Mouse (Mus musculus) heart, embryonic 12.5 days (tissue): ENCODE results near the gene Il21r. TPM values are rescaled to one million over a fixed set of nuclear protein-coding genes. Genes with fewer than 3 reads are reported as not detected.

Source experiments
- ATAC-seq: fragments of 200-750 bp; cut with Nextera tagmentation; 2 replicates; pipeline ENCODE4 v1.8.0; 2017; ENCODE audit warnings: moderate TSS enrichment, moderate library complexity; ENCODE audit not compliant: insufficient number of reproducible peaks, low FRiP score
- H3K27ac ChIP-seq: fragments of 300-500 bp; sonication (generic); 2 replicates; pipeline ENCODE4 v1.5.1; 2016; ENCODE audit warnings: mild to moderate bottlenecking, moderate library complexity; ENCODE audit not compliant: poor library complexity, severe bottlenecking
- H3K27me3 ChIP-seq: fragments of 300-500 bp; sonication (generic); replicated peaks from 2 replicates; pipeline ENCODE4 v1.6.1; 2016; ENCODE audit warnings: mild to moderate bottlenecking, moderate library complexity
- H3K36me3 ChIP-seq: fragments of 300-500 bp; sonication (generic); 2 replicates; pipeline ENCODE4 v1.6.1; 2016; ENCODE audit warnings: mild to moderate bottlenecking, moderate library complexity
- H3K4me1 ChIP-seq: fragments of 300-500 bp; sonication (generic); replicated peaks from 2 replicates; pipeline ENCODE4 v1.6.1; 2016; ENCODE audit warnings: mild to moderate bottlenecking
- H3K4me2 ChIP-seq: fragments of 300-500 bp; sonication (generic); 2 replicates; pipeline ENCODE4 v1.6.1; 2016; ENCODE audit warnings: mild to moderate bottlenecking, moderate library complexity
- H3K4me3 ChIP-seq: fragments of 300-500 bp; sonication (generic); 2 replicates; pipeline ENCODE4 v1.5.1; 2016; ENCODE audit warnings: mild to moderate bottlenecking
- H3K9ac ChIP-seq: fragments of 300-500 bp; sonication (generic); 2 replicates; pipeline ENCODE4 v1.6.1; 2016; ENCODE audit warnings: mild to moderate bottlenecking, moderate library complexity
- H3K9me3 ChIP-seq: fragments of 300-500 bp; sonication (generic); replicated peaks from 2 replicates; pipeline ENCODE4 v1.6.1; 2016; ENCODE audit warnings: mild to moderate bottlenecking, moderate library complexity
- WGBS: fragments of 180-500 bp; shearing (Covaris S2); methylation state at CpG from one replicate; pipeline ENCODE4 v1.1.7; 2016; 5-methylcytosine and 5-hydroxymethylcytosine counted together
- polyA plus RNA-seq: library from polyadenylated mRNA; unstranded; fragments of >200 nt; fragmentation: Nextera tagmentation; extraction: Ambion mirVana; gene quantifications from 2 replicates; pipeline ENCODE4 v1.2.1, GENCODE M21; 2016

Il21r gene
- polyA plus RNA-seq, 1 experiment from 2014 or later: 0.18 TPM

DNA sequence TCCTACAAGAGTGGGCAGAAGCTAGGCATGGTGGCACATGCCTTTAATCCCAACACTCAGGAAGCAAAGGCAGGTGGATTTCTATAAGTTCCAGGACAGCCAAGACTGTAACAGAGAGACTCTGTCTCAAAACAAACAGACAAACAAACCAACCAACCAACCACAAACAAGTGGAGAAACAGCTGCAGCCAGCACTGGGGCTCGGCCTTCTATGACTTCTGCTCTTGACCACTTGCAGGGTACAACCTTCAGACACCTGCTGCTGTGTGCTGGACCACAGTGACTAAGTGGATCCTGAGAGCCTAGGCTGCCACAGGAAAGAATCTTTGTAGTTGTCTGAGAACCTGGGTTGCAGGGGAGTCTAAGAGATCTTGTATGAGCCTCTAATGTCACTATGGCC lies 45.8 kb downstream of the Il21r start:
- WGBS: 63% methylated on average over 1 of the region's 1 CpGs
- no peak overlapping the region for H3K4me2 ChIP-seq
- H3K4me1 ChIP-seq: no peaks in the 10 kb centered on the region
- H3K27me3 ChIP-seq: no peaks in the 10 kb centered on the region
- no peak overlapping the region for H3K9ac ChIP-seq
- H3K27ac ChIP-seq: no peak overlapping the region
- H3K36me3 ChIP-seq: peaks cover 100% of the 10 kb centered on the region
- no peaks in the 10 kb centered on the region for H3K9me3 ChIP-seq
- no peak overlapping the region for H3K4me3 ChIP-seq
- no peak for ATAC-seq

DNA sequence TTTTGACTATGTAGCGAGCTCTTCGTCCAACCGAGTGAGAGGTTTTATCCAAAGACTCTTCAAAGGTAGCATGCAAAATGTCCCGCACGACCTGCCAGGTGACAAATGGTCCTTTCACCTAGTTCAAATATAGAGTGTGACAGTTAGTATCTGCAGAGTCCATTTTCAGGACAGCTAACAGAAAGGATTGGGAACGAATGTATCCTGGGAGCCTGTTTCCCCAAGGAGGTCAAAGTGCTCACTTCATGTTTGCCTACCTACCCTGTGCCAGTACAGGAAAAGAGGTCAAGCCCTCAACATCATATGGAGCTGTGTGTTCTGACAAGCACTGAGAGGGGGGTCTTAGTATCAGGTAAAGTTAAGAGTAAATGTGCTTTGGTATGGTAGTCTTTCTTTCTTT lies 54.3 kb downstream of the Il21r start:
- Histone ChIP-seq H3K9me3 (no peaks in the 10 kb centered on the region), H3K4me2 (no peak overlapping the region), H3K36me3 (peaks cover 100% of the 10 kb centered on the region), H3K4me1 (no peaks in the 10 kb centered on the region), H3K27me3 (no peaks in the 10 kb centered on the region), H3K9ac (no peak overlapping the region), H3K4me3 (no peak overlapping the region), H3K27ac (no peak overlapping the region)
- no peak for ATAC-seq
- WGBS: 93% methylated on average over 6 of the region's 6 CpGs

DNA sequence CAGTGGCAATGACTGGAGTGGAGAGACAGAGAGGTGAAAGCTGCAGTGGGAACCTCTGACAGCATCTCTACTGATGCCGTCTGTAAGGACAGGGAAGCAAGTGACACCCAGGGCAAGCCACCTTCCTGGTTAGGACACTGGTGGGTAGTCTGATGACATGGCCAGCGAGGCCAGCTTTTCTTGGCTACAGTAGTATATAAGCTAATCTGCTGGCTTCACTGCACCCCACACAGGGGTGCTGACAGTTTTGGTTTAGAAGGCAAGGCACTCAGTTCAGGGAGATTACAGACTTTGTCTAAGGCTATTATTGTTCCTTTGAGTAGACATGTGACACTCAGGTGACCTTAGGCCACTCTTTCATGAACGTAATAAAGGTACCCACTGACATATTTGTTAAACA lies 60.4 kb downstream of the Il21r start:
- H3K9ac ChIP-seq: no peak overlapping the region
- no peaks in the 10 kb centered on the region for H3K27me3 ChIP-seq
- H3K4me2 ChIP-seq: no peak overlapping the region
- H3K4me1 ChIP-seq: no peaks in the 10 kb centered on the region
- H3K4me3 ChIP-seq: no peak overlapping the region
- 55% methylated on average over 3 of the region's 3 CpGs for WGBS
- no peaks in the 10 kb centered on the region for H3K9me3 ChIP-seq
- no peak overlapping the region for H3K27ac ChIP-seq
- H3K36me3 ChIP-seq: peaks cover 93% of the 10 kb centered on the region
- no peak for ATAC-seq

DNA sequence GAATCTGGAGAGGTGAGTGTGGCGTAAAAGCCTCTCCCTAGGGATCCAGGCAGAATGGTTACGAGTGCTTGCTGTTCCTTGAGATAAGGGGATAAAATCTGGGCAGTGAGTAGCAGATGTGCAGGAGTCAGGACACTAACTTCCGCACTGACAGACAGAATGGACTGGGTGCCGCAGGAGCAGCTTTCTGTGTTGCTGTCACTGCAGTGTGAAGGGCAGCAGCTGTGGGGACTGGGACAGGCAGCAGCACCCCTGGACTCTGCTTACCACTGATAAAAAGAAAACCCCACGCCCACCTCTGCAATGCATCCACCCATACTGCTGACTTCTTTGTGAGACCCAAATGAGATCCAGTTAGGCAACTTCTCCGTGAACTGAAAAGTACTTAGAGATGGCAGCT lies 67.6 kb downstream of the Il21r start:
- Histone ChIP-seq H3K4me1 (no peaks in the 10 kb centered on the region), H3K9me3 (no peaks in the 10 kb centered on the region), H3K9ac (no peak overlapping the region), H3K27me3 (no peaks in the 10 kb centered on the region), H3K4me2 (no peak overlapping the region), H3K4me3 (no peak overlapping the region), H3K36me3 (peaks cover 98% of the 10 kb centered on the region), H3K27ac (no peak overlapping the region)
- no peak for ATAC-seq
- WGBS: 64% methylated on average over 6 of the region's 6 CpGs

DNA sequence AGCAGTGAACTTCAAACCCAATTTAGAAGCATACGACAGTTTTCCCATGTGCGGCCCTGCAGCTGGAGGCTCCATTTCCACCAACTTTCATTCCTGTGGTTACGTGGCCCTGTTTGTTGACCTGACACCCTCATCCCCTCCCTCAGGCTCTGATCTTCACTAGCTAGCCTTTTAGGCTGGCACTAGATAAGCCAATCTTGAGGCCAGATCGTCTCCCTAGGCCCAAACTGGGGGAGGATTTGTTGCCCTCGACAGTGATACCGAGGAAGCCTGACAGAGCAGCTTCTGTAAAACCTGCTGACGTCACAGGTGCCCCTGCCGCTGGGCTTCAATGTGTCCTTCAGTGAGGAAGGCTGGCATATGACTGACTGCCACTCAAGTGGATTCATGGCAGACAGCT lies 68.2 kb downstream of the Il21r start:
- H3K4me1 ChIP-seq: no peaks in the 10 kb centered on the region
- ATAC-seq: no peak
- 81% methylated on average over 8 of the region's 8 CpGs for WGBS
- no peak overlapping the region for H3K4me3 ChIP-seq
- no peak overlapping the region for H3K27ac ChIP-seq
- no peak overlapping the region for H3K4me2 ChIP-seq
- no peak overlapping the region for H3K9ac ChIP-seq
- H3K36me3 ChIP-seq: peaks cover 98% of the 10 kb centered on the region
- H3K9me3 ChIP-seq: no peaks in the 10 kb centered on the region
- H3K27me3 ChIP-seq: no peaks in the 10 kb centered on the region

DNA sequence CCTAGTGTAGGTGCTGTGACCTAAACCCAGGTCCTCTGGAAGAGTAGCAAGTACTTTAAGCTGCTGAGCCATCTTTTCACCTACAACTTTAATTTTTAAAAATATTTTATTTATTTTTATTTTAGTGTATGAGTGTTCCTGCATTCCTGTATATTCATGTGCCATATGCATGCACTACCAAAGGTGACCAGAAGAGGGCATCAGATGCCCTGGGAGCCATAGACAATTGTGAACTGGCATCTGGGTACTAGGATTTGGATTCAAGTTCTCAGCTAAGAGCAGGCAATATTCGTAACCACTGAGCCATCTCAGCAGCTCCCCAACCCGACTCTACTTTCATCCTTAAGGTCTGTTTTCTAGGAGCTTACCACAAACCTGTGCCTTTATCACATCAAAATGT lies 71.7 kb downstream of the Il21r start:
- Histone ChIP-seq H3K36me3 (peaks cover 100% of the 10 kb centered on the region), H3K4me3 (no peak overlapping the region), H3K9ac (no peak overlapping the region), H3K9me3 (no peaks in the 10 kb centered on the region), H3K27ac (no peak overlapping the region), H3K4me1 (no peaks in the 10 kb centered on the region), H3K4me2 (no peak overlapping the region), H3K27me3 (no peaks in the 10 kb centered on the region)
- WGBS: 81% methylated on average over 2 of the region's 2 CpGs
- no peak for ATAC-seq

DNA sequence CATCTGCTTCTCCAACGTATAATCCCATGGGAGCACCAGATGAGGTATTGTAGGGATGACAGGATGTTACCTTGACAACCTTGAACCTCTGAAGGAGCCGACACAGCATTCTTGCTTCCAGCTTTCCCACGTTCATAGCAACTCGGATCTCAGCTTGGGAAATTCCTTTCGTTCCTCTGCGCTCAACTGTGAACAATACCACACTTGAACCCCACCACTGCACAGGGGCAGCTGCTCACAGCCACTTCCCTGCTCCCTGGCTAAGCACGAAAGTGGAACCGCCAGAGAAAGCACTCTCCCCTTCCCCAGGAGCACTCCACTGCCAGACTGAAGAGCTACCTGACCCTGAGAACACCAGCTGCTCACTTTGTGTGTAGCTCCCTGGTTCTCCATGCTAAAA lies 75.5 kb downstream of the Il21r start:
- no peak overlapping the region for H3K27ac ChIP-seq
- H3K27me3 ChIP-seq: no peaks in the 10 kb centered on the region
- H3K36me3 ChIP-seq: peaks cover 89% of the 10 kb centered on the region
- no peaks in the 10 kb centered on the region for H3K4me1 ChIP-seq
- no peaks in the 10 kb centered on the region for H3K9me3 ChIP-seq
- H3K9ac ChIP-seq: no peak overlapping the region
- no peak overlapping the region for H3K4me3 ChIP-seq
- no peak overlapping the region for H3K4me2 ChIP-seq
- 83% methylated on average over 8 of the region's 8 CpGs for WGBS
- no peak for ATAC-seq

DNA sequence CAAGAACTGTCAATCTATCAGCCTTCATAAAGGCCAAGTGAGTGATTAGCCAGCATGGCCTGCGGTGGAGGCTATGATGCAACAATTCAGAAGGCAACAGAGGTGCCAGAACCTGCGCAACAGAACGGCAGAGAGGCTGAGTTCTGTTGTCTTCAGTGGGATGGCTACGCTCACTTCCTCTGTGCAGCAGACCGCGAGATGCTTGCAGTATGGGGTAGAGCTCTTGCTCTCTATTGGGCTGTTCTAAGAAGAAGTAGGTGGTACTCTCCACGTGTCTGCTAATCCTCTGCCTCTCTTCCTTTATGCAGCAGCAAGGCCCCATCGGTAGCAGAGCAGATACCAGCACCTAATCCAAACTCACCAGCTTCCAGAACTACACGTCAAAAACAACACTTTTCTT lies 76.7 kb downstream of the Il21r start:
- Histone ChIP-seq H3K9me3 (no peaks in the 10 kb centered on the region), H3K4me3 (no peak overlapping the region), H3K4me2 (no peak overlapping the region), H3K4me1 (0 out of 2 replicates have a peak, but pooled peaks cover 1% of the 10 kb centered on the region), H3K27ac (no peak overlapping the region), H3K27me3 (no peaks in the 10 kb centered on the region), H3K9ac (no peak overlapping the region), H3K36me3 (peaks cover 84% of the 10 kb centered on the region)
- 88% methylated on average over 9 of the region's 9 CpGs for WGBS
- ATAC-seq: no peak

Other genes with a start within 250 kb of the Il21r start
- 5.9 and 7.0 TPM in 2 replicates for gene Kdm8, start 158.8 kb upstream of the Il21r start, polyA plus RNA-seq
- gene Nsmce1, start 111.8 kb upstream of the Il21r start, polyA plus RNA-seq: 97.1 and 98.8 TPM in 2 replicates
- 3.5 and 3.8 TPM in 2 replicates for gene Il4ra, start 51.3 kb upstream of the Il21r start, polyA plus RNA-seq
- 43.7 TPM in 2 replicates for gene Gtf3c1, start 104.4 kb downstream of the Il21r start, polyA plus RNA-seq
- gene D430042O09Rik, start 104.5 kb downstream of the Il21r start, polyA plus RNA-seq: 9.4 and 10.3 TPM in 2 replicates